Mouse (Mus musculus): Measurements from ENCODE around the gene Rreb1. TPM values are rescaled to one million over a fixed set of nuclear protein-coding genes. Genes with fewer than 3 reads are reported as not detected.

The Rreb1 gene
- total RNA-seq, 2 experiments from 2014 or later, result 54.1 to 71.5 TPM

DNA sequence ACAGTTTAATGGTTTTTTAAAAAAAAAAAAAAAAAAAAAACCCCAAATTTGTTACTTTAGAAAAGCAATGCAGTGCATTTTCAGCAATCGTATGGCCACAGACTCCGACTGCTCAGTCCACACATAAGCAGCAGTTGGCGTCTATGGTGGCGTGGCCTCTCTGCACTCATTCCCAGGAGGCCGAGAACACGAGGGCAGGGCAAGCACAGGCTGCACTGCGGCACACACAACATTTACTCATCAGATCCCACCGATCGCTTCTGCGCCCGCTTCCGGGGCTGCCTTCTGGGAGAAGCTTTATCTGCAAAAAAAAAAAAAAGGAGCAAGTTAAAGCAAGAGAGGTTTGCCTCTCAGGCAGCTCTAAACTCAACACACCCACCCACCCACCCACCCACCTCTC is 201.3 kb downstream of the Rreb1 start:
- DNase-seq, result no peak

GRCm38 (mm10) chr13:37980346-37980745 is 202.1 kb downstream of the Rreb1 start:
- DNase-seq, result no peak

- DNase-seq, result no peak
Observed at GRCm38 (mm10) chr13:37981063-37981462, 202.9 kb downstream of the Rreb1 start.

- no peak for DNase-seq
Observed at GRCm38 (mm10) chr13:37986166-37986565, 208.0 kb downstream of the Rreb1 start.

GRCm38 (mm10) chr13:37989701-37990100 is 211.5 kb downstream of the Rreb1 start:
- DNase-seq, result no peak

DNA sequence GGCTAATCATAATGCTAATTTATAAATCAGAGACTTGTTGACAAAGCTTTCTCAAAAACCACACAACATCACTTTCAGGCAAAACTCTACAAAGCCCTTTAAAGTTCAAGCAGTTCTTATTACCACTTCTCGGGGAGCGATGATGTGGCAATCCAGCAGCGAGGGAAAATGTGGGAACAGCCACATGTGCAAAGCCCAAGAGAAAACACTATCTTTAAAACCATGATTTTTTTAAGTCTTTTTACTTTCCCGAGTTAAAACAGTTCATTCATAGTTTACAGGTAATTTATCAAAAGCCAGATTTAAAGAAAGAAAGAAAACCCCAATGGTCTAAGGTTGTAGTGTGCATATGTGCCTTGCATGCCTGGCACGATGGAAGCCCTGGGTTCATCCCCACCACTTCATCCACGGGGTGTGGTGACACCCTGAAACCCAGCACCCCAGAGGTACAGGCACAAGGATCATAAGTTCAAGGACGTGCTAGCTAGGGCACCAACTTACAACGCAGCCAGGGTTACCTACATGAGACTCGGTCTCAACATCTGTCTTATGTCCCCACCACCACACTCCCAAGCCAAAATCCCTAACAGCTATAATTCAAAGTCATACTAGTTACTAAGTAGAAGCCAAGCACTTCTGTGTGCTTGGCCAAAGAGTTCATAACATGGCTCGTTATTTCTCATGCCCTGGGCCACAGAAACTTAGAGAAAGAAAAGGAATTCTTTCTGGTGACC is 214.6 kb downstream of the Rreb1 start:
- peak in 1 of 2 experiments; percentile 13 for DNase-seq

DNA sequence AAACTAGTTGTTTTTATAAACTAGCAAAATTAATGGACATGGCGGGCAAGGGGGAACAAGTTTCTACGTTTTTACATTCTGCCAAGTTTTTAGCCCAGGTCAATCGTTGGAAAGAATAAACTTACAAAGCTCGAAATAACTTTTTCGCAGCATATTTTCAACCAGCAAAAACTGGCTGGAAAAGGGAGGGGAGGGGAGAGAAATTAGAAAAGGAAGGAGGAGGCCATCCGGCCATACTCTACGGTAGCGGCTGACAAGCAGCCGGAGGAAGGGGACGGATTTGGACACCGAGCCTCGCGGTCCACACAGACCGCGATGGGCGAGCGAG is 215.1 kb downstream of the Rreb1 start:
- no peak for DNase-seq

DNA sequence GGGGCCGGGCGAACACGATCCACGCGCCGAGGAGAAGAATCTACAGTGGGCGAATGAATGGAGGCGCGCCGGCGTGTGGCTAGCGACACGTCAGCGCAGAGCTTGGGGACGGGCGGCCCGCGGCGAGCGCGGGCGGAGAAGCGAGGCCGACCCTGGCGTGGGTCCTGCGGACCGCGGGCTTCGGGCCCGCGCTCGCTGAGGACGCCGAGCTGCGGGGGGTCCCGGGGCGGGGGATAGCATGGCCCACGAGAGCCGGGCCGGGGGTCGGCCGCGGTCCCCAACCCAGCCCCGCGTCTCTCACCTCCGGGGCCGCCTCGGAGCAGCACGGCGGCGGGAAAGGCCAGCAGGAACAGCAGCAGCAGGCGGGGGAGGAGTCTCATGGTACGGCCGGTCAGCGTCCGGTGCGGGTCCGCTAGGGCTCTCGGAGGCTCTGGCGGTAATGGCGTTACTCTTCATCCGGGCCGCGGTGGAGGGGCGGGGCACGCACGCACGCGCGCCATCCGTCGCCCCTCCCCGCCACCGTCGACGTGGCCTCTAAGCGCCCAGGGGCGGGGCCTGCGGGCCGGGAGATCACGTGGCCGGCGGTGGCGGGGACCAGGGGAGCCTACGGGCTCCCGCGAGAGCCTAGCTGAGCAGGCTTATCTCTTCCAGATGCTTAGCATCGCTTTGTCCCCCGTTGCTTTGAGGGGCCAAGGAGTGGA is 215.7 kb downstream of the Rreb1 start, which contains the start of gene Ssr1:
TSS of gene Ssr1 (minus strand) at position 514 of the 701 bp plus-strand sequence.
- peak; percentile 98 to 99 for DNase-seq

GRCm38 (mm10) chr13:37994405-37994749 is 216.2 kb downstream of the Rreb1 start:
- no peak for DNase-seq

- DNase-seq, result peak in 1 of 2 experiments; percentile 24
Observed at GRCm38 (mm10) chr13:37999713-38000112, 221.5 kb downstream of the Rreb1 start.

Other genes with a start within 250 kb of the Rreb1 start
- gene Ssr1, start 215.8 kb downstream of the Rreb1 start, total RNA-seq (2021), result 100 to 1,000 TPM; 155 to 162 TPM

All from adrenal gland, postnatal 36 days (tissue).